Mouse (Mus musculus) ES-Bruce4 (cell line): ENCODE results near the gene Celsr2. TPM values are rescaled to one million over a fixed set of nuclear protein-coding genes. Genes with fewer than 3 reads are reported as not detected.

Experiments
- H3K27ac ChIP-seq: 2 replicates; pipeline ENCODE4 v1.5.1; 2012; ENCODE audit warnings: low read length, inconsistent platforms; ENCODE audit not compliant: insufficient read depth
- H3K27me3 ChIP-seq: 2 replicates; pipeline ENCODE4 v1.6.1; 2012; ENCODE audit warnings: mild to moderate bottlenecking, low read length, inconsistent platforms; ENCODE audit not compliant: control insufficient read depth, poor library complexity, insufficient read depth, severe bottlenecking
- H3K36me3 ChIP-seq: 2 replicates; pipeline ENCODE4 v1.6.1; 2012; ENCODE audit warnings: inconsistent platforms, mild to moderate bottlenecking, low read length, moderate library complexity; ENCODE audit not compliant: control insufficient read depth, poor library complexity, insufficient read depth, severe bottlenecking
- H3K4me1 ChIP-seq: one replicate; pipeline ENCODE4 v1.8.1; 2011; ENCODE audit warnings: low read length; ENCODE audit not compliant: control insufficient read depth, insufficient read depth
- H3K4me3 ChIP-seq: 2 replicates; pipeline ENCODE4 v1.5.1; 2011; ENCODE audit warnings: low read depth, mild to moderate bottlenecking, low read length
- H3K9ac ChIP-seq: 2 replicates; pipeline ENCODE4 v1.6.1; 2012; ENCODE audit warnings: low read depth, mild to moderate bottlenecking, inconsistent platforms; ENCODE audit not compliant: poor library complexity, severe bottlenecking
- H3K9me3 ChIP-seq: replicated peaks from 2 replicates; pipeline ENCODE4 v1.6.1; 2012; ENCODE audit warnings: mild to moderate bottlenecking, low read length, inconsistent platforms; ENCODE audit not compliant: control insufficient read depth, poor library complexity, insufficient read depth, severe bottlenecking
- CTCF ChIP-seq: IDR thresholded peaks from one replicate; pipeline ENCODE4 v1.8.1; 2011; ENCODE audit warnings: low read depth, low read length
- EP300 ChIP-seq: IDR thresholded peaks from 2 replicates; pipeline ENCODE4 v1.6.1; 2011; ENCODE audit warnings: low read depth, low read length; ENCODE audit not compliant: insufficient read depth
- POLR2A ChIP-seq: IDR thresholded peaks from one replicate; pipeline ENCODE4 v1.8.1; 2011; ENCODE audit warnings: low read length; ENCODE audit not compliant: insufficient read depth
- polyA plus RNA-seq: library from polyadenylated mRNA; stranded (reverse); fragments of >200 nt; gene quantifications from 2 replicates; pipeline ENCODE4 v1.2.4, GENCODE M21; 2011; ENCODE audit warnings: low read depth; ENCODE audit not compliant: missing spikeins, insufficient read depth, insufficient read length

Celsr2 gene
- polyA plus RNA-seq, 1 experiment, result 7.1 TPM

DNA sequence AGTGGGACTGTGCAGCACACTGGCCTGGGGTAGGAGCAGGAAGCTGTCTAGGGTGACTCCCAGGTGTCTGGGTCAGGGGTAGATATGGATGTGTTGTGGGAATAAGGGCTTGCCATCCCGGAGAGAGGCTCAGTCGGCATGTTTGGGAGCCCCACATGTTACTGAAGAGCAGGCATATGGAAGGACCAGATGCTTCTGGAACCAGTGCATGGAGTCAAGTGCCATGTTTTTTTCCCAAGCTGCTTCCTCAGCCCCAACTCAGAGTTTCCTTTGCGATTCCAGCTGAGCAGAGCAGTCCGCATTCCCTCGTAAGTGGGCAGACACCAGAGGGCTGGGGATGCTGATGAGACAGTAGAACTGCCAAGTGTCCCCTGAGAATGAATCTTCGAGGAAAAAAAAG lies 7.7 kb upstream of the Celsr2 start:
- peaks cover 1% of the 10 kb centered on the region for H3K4me1 ChIP-seq
- TF ChIP-seq CTCF, result no peak
- no peak for TF ChIP-seq EP300
- TF ChIP-seq POLR2A, result no peak
- H3K9me3 ChIP-seq, result no peaks in the 10 kb centered on the region
- no peak overlapping the region for H3K4me3 ChIP-seq
- H3K36me3 ChIP-seq, result peaks cover 21% of the 10 kb centered on the region
- no peak overlapping the region for H3K27ac ChIP-seq
- no peaks in the 10 kb centered on the region for H3K27me3 ChIP-seq
- H3K9ac ChIP-seq, result no peak overlapping the region

DNA sequence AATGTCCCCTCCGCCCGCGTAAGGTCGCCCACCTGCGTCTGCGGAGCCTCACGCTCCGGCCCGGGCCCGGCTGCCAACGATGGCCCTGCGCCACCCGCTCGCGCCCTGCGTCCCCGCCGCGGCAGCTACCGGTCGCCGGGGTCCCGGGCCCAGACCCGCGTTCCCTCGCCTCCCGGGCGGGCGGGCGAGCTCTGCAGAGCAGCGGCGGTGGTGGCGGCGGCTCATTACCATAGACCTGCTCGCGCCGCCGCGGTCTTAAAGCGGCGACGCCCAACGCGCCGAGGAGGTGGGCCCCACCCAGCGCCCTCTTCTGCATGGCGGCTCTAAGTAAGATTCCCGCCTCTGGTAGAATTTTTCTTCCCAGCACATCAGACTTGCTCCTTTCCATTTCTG lies 475 bp upstream of the Celsr2 start:
- Histone ChIP-seq H3K9me3 (no peaks in the 10 kb centered on the region), H3K27me3 (no peaks in the 10 kb centered on the region), H3K9ac (peak overlapping the region; percentile 86), H3K4me1 (no peaks in the 10 kb centered on the region), H3K4me3 (peak overlapping the region; percentile 55), H3K36me3 (no peaks in the 10 kb centered on the region), H3K27ac (no peak overlapping the region)
- TF ChIP-seq CTCF (no peak), POLR2A (no peak), EP300 (no peak)

DNA sequence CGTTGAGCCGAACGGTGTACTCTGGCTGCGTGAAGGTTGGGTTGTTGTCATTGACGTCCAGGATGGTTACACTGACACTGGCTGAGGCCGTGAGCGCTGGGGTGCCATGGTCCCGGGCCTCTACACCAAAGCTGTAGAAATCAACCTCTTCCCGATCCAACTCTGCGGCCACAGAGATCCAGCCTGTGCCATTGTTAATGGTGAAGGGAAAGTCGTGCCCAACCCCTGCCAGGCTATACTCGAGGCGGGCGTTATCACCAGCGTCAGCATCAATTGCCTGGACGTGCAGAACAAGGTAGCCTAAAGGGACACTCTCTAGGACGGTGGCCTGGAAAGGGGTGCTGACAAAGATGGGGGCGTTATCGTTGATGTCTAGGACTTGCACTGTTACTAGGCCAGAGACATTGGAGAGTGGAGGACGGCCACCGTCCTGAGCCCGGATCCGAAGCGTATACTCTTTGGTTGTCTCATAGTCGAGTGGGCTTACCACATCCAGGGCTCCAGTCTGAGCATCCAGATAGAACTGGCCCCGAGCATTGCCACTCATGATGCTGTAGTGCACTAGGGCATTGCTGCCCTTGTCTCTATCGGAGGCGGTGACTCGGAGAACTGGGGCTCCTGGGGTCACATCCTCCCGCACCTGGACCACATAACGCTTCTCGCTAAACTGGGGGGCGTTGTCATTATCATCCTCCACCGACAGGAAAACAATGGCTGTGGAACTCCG lies 1.6 kb downstream of the Celsr2 start:
- Histone ChIP-seq H3K4me3 (no peak overlapping the region), H3K27ac (no peak overlapping the region), H3K36me3 (no peaks in the 10 kb centered on the region), H3K27me3 (no peaks in the 10 kb centered on the region), H3K4me1 (no peaks in the 10 kb centered on the region), H3K9ac (no peak overlapping the region), H3K9me3 (no peaks in the 10 kb centered on the region)
- TF ChIP-seq POLR2A (no peak), CTCF (no peak), EP300 (no peak)

DNA sequence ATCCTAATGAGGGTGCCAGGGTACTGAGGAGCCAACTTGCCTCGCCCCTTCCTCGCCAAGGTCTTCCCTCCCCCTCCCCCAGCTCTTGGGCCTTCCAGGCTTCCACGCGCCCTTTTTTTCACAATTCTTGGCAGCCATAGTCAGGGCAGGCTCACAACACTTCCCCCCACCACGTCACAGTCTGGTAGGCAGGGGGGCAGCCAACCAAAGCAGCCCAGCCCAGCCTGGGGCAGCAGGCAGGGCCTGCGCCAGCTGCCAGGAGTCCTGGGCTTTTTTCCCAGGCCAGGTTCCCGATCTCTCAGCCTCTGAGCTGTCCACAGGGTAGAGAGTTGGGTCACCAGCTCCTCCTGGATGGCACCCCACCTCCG lies 3.6 kb downstream of the Celsr2 start:
- Histone ChIP-seq H3K9ac (no peak overlapping the region), H3K4me3 (no peak overlapping the region), H3K4me1 (peaks cover 3% of the 10 kb centered on the region)

DNA sequence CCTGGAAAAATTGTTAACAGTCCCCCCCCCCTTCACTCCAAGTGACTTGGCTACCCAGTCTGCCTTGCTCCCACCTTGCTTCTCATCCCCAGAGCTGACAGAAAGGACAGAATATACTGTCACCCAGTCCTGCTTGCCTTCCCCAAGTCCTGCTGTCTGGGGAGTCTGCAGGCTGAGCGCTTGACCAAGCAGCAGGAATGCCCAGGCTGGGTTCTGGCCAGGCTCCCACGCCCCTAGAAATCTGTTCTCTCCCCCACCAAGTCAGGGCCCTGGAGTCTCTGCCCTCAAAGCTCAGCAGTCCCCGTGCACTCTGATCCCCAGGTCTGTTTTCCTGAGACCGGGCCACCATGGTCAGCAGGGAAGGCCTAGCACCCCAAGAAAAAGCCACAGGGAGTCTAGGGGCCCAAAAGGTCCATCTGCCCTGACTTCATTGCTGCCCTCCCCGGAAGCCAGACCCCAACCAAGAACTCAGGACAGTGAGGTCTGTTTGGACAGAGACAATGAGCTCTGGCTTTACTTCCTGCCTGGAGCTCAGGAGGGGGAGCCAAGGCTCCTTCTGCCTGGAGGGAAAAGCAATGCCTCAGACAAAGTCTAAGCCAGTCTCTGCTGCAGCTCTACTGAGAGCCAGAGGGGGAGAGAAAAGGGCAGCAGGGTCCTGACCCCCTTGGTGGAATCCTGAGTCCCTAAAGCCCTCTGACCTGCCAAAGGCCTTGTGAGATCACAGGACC lies 4.2 kb downstream of the Celsr2 start:
- no peak overlapping the region for H3K9ac ChIP-seq
- H3K27me3 ChIP-seq, result no peaks in the 10 kb centered on the region
- no peaks in the 10 kb centered on the region for H3K9me3 ChIP-seq
- H3K27ac ChIP-seq, result no peak overlapping the region
- H3K4me1 ChIP-seq, result peaks cover 3% of the 10 kb centered on the region
- H3K4me3 ChIP-seq, result no peak overlapping the region
- no peaks in the 10 kb centered on the region for H3K36me3 ChIP-seq
- no peak for TF ChIP-seq POLR2A
- no peak for TF ChIP-seq CTCF
- TF ChIP-seq EP300, result no peak

More for the DNA sequence above, 3.6 kb downstream of the Celsr2 start:
- H3K27me3 ChIP-seq, result no peaks in the 10 kb centered on the region
- H3K36me3 ChIP-seq, result no peaks in the 10 kb centered on the region
- H3K27ac ChIP-seq, result no peak overlapping the region
- TF ChIP-seq CTCF (no peak), EP300 (no peak), POLR2A (no peak)
- H3K9me3 ChIP-seq, result no peaks in the 10 kb centered on the region

DNA sequence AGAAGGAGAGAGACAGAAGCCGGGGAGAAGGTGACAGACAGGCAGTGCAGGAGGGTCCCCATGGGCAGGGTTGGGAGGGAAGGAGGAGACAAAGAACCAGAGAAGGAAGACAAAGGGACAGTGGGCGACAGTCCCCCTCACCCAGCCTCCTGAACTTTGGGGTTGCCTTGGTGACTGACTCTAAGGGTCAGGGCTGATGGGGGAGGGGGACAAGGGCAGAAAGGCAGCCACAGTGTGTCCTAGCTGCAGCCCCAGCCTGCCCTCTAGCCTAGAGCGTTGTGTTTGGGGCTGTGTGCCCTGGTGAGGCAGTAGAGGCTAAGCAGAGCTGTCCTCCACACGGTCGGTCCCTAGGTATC lies 5.0 kb downstream of the Celsr2 start:
- H3K9me3 ChIP-seq, result no peaks in the 10 kb centered on the region
- no peaks in the 10 kb centered on the region for H3K27me3 ChIP-seq
- TF ChIP-seq CTCF (no peak), EP300 (no peak), POLR2A (no peak)
- H3K36me3 ChIP-seq, result no peaks in the 10 kb centered on the region
- H3K9ac ChIP-seq, result no peak overlapping the region
- H3K4me3 ChIP-seq, result no peak overlapping the region
- H3K27ac ChIP-seq, result no peak overlapping the region
- H3K4me1 ChIP-seq, result peaks cover 3% of the 10 kb centered on the region
